Mouse (Mus musculus) embryonic facial prominence, embryonic 11.5 days (tissue): ENCODE results near the gene Ifnar2. TPM values are rescaled to one million over a fixed set of nuclear protein-coding genes. Genes with fewer than 3 reads are reported as not detected.

Experiments used
- ATAC-seq: fragments of 200-750 bp; cut with Nextera tagmentation; replicated peaks from 2 replicates; pipeline ENCODE4 v1.8.0; 2017; ENCODE audit warnings: low read depth; ENCODE audit not compliant: insufficient number of reproducible peaks, low FRiP score, low TSS enrichment
- DNase-seq: peaks from one replicate; pipeline ENCODE4 v3.0.0-alpha.2; 2015; ENCODE audit warnings: low spot score
- H3K27ac ChIP-seq: fragments of 300-500 bp; sonication (generic); replicated peaks from 2 replicates; pipeline ENCODE4 v1.5.1; 2014; ENCODE audit warnings: mild to moderate bottlenecking, low read depth, low read length, control low read depth
- H3K27me3 ChIP-seq: fragments of 300-500 bp; sonication (generic); 2 replicates; pipeline ENCODE4 v1.6.1; 2014; ENCODE audit warnings: mild to moderate bottlenecking, low read length, moderate library complexity, mixed read lengths; ENCODE audit not compliant: control insufficient read depth, insufficient read depth
- H3K36me3 ChIP-seq: fragments of 300-500 bp; sonication (generic); replicated peaks from 2 replicates; pipeline ENCODE4 v1.6.1; 2014; ENCODE audit warnings: low read depth, mild to moderate bottlenecking, low read length, moderate library complexity, mixed read lengths; ENCODE audit not compliant: control insufficient read depth, insufficient read depth
- H3K4me1 ChIP-seq: fragments of 300-500 bp; sonication (generic); 2 replicates; pipeline ENCODE4 v1.6.1; 2014; ENCODE audit warnings: low read length, mixed read lengths; ENCODE audit not compliant: control insufficient read depth, insufficient read depth
- H3K4me2 ChIP-seq: fragments of 300-500 bp; sonication (generic); 2 replicates; pipeline ENCODE4 v1.6.1; 2014; ENCODE audit warnings: low read depth, mild to moderate bottlenecking, control low read depth, low read length, moderate library complexity
- H3K4me3 ChIP-seq: fragments of 300-500 bp; sonication (generic); 2 replicates; pipeline ENCODE4 v1.5.1; 2014; ENCODE audit warnings: low read depth, low read length, control low read depth
- H3K9ac ChIP-seq: fragments of 300-500 bp; sonication (generic); replicated peaks from 2 replicates; pipeline ENCODE4 v1.6.1; 2014; ENCODE audit warnings: mild to moderate bottlenecking, control low read depth, low read length
- H3K9me3 ChIP-seq: fragments of 300-500 bp; sonication (generic); replicated peaks from 2 replicates; pipeline ENCODE4 v1.6.1; 2016; ENCODE audit warnings: mild to moderate bottlenecking, low read length, inconsistent platforms, mixed read lengths; ENCODE audit not compliant: control insufficient read depth
- WGBS: fragments of 180-500 bp; shearing (Covaris S2); extraction: QIAGEN DNeasy Blood & Tissue Kit; methylation state at CpG from one replicate; pipeline ENCODE4 v1.1.7; 2014; 5-methylcytosine and 5-hydroxymethylcytosine counted together
- polyA plus RNA-seq: library from polyadenylated mRNA; unstranded; fragments of >200 nt; fragmentation: Nextera tagmentation; extraction: Ambion mirVana; gene quantifications from 2 replicates; pipeline ENCODE4 v1.2.1, GENCODE M21; 2014

The Ifnar2 gene
- polyA plus RNA-seq, 1 experiment from 2014 or later: 36.3 TPM

GRCm38 (mm10) chr16:91362006-91362405 is 10.6 kb upstream of the Ifnar2 start:
- no peaks in the 10 kb centered on the region for H3K36me3 ChIP-seq
- no peaks in the 10 kb centered on the region for H3K4me1 ChIP-seq
- no peaks in the 10 kb centered on the region for H3K27me3 ChIP-seq
- H3K4me2 ChIP-seq: no peak overlapping the region
- no peak overlapping the region for H3K4me3 ChIP-seq
- no peak for DNase-seq
- H3K9me3 ChIP-seq: no peaks in the 10 kb centered on the region
- 31% methylated on average over 2 of the region's 2 CpGs for WGBS
- no peak overlapping the region; the same call in 1 of the 2 replicates for H3K9ac ChIP-seq
- ATAC-seq: no peak
- H3K27ac ChIP-seq: no peak overlapping the region

DNA sequence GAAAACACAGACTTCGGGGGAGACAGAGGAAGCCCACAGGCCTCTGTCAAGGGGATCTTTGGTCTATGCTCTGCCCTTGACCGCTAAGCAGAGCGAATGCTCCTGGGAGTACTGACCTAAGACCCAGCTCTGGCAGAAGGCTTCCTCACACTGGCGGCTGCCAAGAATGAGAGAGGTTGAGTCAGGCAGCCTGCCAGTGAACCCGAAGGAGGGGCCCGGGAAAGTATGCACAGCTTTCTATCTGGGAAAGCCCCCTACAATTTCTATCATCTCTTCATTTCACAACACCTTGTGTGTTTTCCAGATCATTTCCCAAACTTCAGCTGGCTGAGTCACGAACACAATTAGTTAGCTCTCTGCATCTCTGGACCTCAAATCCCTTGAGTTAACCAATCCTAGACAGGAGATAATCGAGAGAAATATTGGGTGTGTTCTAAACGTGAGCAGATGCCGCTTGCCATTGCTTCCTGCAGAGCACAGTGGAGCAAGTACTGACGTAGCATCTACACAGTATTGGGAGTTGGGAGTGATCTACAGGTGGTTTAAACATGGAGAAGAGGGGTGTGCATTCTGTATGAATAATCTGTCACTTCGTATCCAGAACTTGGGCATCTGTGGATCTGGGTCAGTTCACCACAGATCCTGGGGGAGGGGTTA is 9.8 kb upstream of the Ifnar2 start:
- 69% methylated on average over 12 of the region's 12 CpGs for WGBS

DNA sequence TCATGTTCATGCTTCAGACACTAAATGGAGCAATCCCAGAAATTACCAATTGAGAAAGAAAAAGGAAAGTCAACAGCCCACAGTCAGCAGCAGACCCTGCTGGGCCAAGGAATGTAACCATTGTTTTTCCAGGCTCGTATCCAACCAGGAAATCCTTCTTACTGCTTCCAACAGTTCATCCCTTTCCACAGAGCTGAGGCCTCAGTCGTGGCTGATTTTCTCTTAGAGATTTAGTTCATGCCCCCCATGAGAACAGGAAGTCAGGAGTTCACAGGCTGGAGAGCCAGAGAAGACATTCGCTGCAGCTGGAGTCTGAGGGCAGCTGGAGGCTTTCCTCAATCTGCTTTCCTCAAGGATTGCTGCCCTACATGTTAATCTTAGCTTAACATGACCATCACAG is 9.1 kb upstream of the Ifnar2 start:
- Histone ChIP-seq H3K4me2 (no peak overlapping the region), H3K9ac (no peak overlapping the region), H3K27me3 (no peaks in the 10 kb centered on the region), H3K9me3 (no peaks in the 10 kb centered on the region), H3K27ac (no peak overlapping the region), H3K36me3 (no peaks in the 10 kb centered on the region), H3K4me3 (no peak overlapping the region), H3K4me1 (no peaks in the 10 kb centered on the region)
- DNase-seq: no peak
- ATAC-seq: no peak
- WGBS: 34% methylated on average over 3 of the region's 3 CpGs

More for the DNA sequence above, 9.8 kb upstream of the Ifnar2 start:
- H3K4me2 ChIP-seq: no peak overlapping the region
- ATAC-seq (no peak), DNase-seq (no peak)
- no peaks in the 10 kb centered on the region for H3K36me3 ChIP-seq
- H3K9me3 ChIP-seq: no peaks in the 10 kb centered on the region
- H3K4me3 ChIP-seq: no peak overlapping the region
- H3K27ac ChIP-seq: no peak overlapping the region
- no peaks in the 10 kb centered on the region for H3K27me3 ChIP-seq
- H3K9ac ChIP-seq: no peak overlapping the region
- no peaks in the 10 kb centered on the region for H3K4me1 ChIP-seq

DNA sequence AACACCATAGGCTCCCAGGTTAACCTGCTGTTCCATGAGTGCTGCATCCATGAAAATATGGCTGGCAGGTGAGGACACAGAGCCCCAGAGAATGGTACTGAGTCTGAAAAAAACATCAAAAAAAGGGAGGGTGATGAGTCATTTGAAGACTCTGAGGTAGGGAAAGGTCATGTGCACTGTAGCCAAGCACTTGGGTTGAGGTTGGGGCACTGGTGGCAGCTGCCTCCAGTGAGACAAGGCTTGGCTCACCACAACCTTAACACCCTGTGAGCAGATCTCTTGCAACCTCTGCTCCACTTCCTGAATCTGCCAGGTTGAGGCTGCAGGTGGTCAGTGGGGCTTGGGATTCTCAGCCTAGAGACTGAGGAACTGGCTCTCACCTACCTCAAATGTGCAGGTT is 6.0 kb upstream of the Ifnar2 start:
- DNase-seq (no peak), ATAC-seq (no peak)
- no peak overlapping the region for H3K27ac ChIP-seq
- H3K4me1 ChIP-seq: no peaks in the 10 kb centered on the region
- H3K36me3 ChIP-seq: no peaks in the 10 kb centered on the region
- no peak overlapping the region for H3K4me2 ChIP-seq
- H3K27me3 ChIP-seq: no peaks in the 10 kb centered on the region
- H3K9me3 ChIP-seq: no peaks in the 10 kb centered on the region
- no peak overlapping the region for H3K9ac ChIP-seq
- H3K4me3 ChIP-seq: no peak overlapping the region

DNA sequence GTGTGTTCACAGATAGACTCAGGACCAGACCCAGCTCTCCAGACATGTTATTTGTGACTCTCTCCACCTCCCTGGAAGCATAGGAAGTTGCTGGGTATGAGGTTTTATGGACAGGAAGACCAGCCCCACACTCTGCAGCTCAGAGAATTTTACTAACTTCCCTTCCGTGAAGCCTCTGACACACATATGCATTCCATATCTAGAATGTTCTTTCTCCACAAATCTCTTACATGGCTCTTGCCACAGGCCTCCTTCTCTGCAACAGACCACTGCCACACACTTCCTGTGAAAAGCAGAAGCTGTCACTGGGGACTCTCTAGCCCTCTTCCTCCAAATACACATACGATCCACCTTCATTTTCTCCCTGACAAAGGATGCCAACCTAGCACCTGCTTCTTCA is 5.5 kb upstream of the Ifnar2 start:
- H3K27ac ChIP-seq: no peak overlapping the region
- H3K4me2 ChIP-seq: no peak overlapping the region
- no peak overlapping the region for H3K9ac ChIP-seq
- no peak for DNase-seq
- ATAC-seq: no peak
- no peak overlapping the region for H3K4me3 ChIP-seq
- no peaks in the 10 kb centered on the region for H3K36me3 ChIP-seq
- no peaks in the 10 kb centered on the region for H3K4me1 ChIP-seq
- 92% methylated on average over 2 of the region's 2 CpGs for WGBS
- H3K9me3 ChIP-seq: no peaks in the 10 kb centered on the region
- H3K27me3 ChIP-seq: no peaks in the 10 kb centered on the region

- H3K9ac ChIP-seq: peak overlapping the region; percentile 85
- ATAC-seq (no peak), DNase-seq (no peak)
- no peaks in the 10 kb centered on the region for H3K4me1 ChIP-seq
- peak overlapping the region; percentile 67 for H3K4me3 ChIP-seq
- 41% methylated on average over 13 of the region's 13 CpGs for WGBS
- H3K27me3 ChIP-seq: no peaks in the 10 kb centered on the region
- H3K27ac ChIP-seq: peak overlapping the region; percentile 80
- no peaks in the 10 kb centered on the region for H3K36me3 ChIP-seq
- H3K4me2 ChIP-seq: peak overlapping the region; percentile 67
- H3K9me3 ChIP-seq: no peaks in the 10 kb centered on the region
Observed at GRCm38 (mm10) chr16:91373473-91374252, 1.1 kb downstream of the Ifnar2 start.

- Histone ChIP-seq H3K9me3 (no peaks in the 10 kb centered on the region), H3K27me3 (no peaks in the 10 kb centered on the region), H3K27ac (no peak overlapping the region), H3K4me1 (no peaks in the 10 kb centered on the region), H3K9ac (no peak overlapping the region), H3K4me3 (no peak overlapping the region; the same call in 1 of the 2 replicates), H3K36me3 (no peaks in the 10 kb centered on the region), H3K4me2 (no peak overlapping the region)
- ATAC-seq (no peak), DNase-seq (no peak)
- 86% methylated on average over 3 of the region's 3 CpGs for WGBS
Observed at GRCm38 (mm10) chr16:91374253-91374634, 1.7 kb downstream of the Ifnar2 start.

- H3K36me3 ChIP-seq: no peaks in the 10 kb centered on the region
- H3K4me3 ChIP-seq: no peak overlapping the region
- no peak overlapping the region for H3K4me2 ChIP-seq
- DNase-seq: no peak
- WGBS: 96% methylated on average over 10 of the region's 10 CpGs
- no peak overlapping the region for H3K27ac ChIP-seq
- no peaks in the 10 kb centered on the region for H3K27me3 ChIP-seq
- no peak for ATAC-seq
- no peaks in the 10 kb centered on the region for H3K4me1 ChIP-seq
- H3K9ac ChIP-seq: no peak overlapping the region
- H3K9me3 ChIP-seq: no peaks in the 10 kb centered on the region
Observed at GRCm38 (mm10) chr16:91376701-91377100, 4.1 kb downstream of the Ifnar2 start.
